ENCODE assay signal across 18 mouse cellular contexts in the genomic region with DNA sequence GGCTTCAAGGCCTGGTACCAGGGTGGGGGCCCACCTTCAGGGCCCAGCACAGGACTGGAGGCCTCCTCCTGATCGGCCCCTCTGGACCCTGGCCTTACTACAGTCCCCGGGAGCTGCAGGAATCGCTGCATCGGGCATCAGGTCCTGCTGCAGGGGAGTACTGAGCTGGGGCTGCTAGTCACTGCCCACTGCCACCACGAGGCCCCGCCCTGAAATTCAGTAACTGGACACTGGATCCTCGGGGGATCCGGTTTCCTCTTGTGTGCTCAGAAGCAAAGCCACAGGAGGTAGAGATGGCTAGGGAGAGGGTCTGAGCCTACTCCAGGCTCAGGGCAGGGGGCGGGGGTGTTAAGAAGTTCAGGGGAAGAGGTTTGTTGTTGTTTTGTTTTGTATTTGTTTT. TPM values are rescaled to one million over a fixed set of nuclear protein-coding genes. Genes with fewer than 3 reads are reported as not detected.
A peak's percentile ranks its signal among the peaks of the same experiment; 100 is the strongest.
DNase-seq lines count a peak whose midpoint lies in the region; ATAC-seq lines count a peak whose summit lies in the region.
"Had no signal": no experiment of that assay in that cellular context is flagged by ENCODE, and none has a peak within 500 bp of the region (broad histone marks: within the 10 kb centered on the region; RNA-seq: fewer than 3 reads in every experiment).

No protein-coding gene starts in this region.

- H3K4me1 ChIP-seq in kidney, embryonic 15.5 days: peaks cover 16% of the 10 kb centered on the region
- no peaks in the 10 kb centered on the region for H3K4me1 ChIP-seq in embryonic facial prominence, embryonic 11.5 days (ENCODE audit: control insufficient read depth, insufficient read depth, low read length)
- H3K4me1 ChIP-seq: intestine, embryonic 15.5 days had no signal

- no peaks in the 10 kb centered on the region for H3K36me3 ChIP-seq in kidney, embryonic 15.5 days
- no peaks in the 10 kb centered on the region for H3K36me3 ChIP-seq in embryonic facial prominence, embryonic 11.5 days (replicated peaks; ENCODE audit: control insufficient read depth, insufficient read depth, low read depth, low read length)
- H3K36me3 ChIP-seq: intestine, embryonic 15.5 days; liver, embryonic 12.5 days had no signal

- H3K9me3 ChIP-seq in kidney, embryonic 15.5 days (replicated peaks): no peaks in the 10 kb centered on the region
- no peaks in the 10 kb centered on the region for H3K9me3 ChIP-seq in embryonic facial prominence, embryonic 11.5 days (replicated peaks; ENCODE audit: control insufficient read depth, low read length)
- H3K9me3 ChIP-seq: intestine, embryonic 15.5 days; liver, embryonic 12.5 days had no signal

- no peak overlapping the region for H3K4me3 ChIP-seq in kidney, embryonic 15.5 days (replicated peaks)
- no peak overlapping the region for H3K4me3 ChIP-seq in embryonic facial prominence, embryonic 11.5 days (ENCODE audit: low read depth, low read length)
- H3K4me3 ChIP-seq: intestine, embryonic 15.5 days; layer of hippocampus, adult 2 months; liver, embryonic 12.5 days had no signal

- 0 out of 2 replicates have a peak, but pooled peaks have one; percentile 49 for ATAC-seq in kidney, embryonic 15.5 days (replicated peaks; ENCODE audit: low FRiP score)
- no peak for ATAC-seq in embryonic facial prominence, embryonic 11.5 days (replicated peaks; ENCODE audit: insufficient number of reproducible peaks, low FRiP score, low TSS enrichment, low read depth)
- ATAC-seq: forebrain, postnatal 0 days; intestine, embryonic 15.5 days; liver, embryonic 12.5 days; lung, postnatal 0 days had no signal

- no peak for DNase-seq in kidney, postnatal 25 days
- DNase-seq in 3134 (ENCODE audit: extremely low read depth, insufficient read length, low spot score) (peak; percentile 53), 3T3-L1 (ENCODE audit: low read depth, low spot score) (peak; percentile 56)
- peak; percentile 44 for DNase-seq in embryonic facial prominence, embryonic 11.5 days (ENCODE audit: low spot score)
- no peak for DNase-seq in cerebellum, adult 11-12 months
- no peak for DNase-seq in left cerebral cortex, adult 9 months (ENCODE audit: low spot score in 2 of 2)
- DNase-seq in ovary, adult 18-20 months (ENCODE audit: low spot score): no peak
- DNase-seq: adrenal gland, postnatal 14 days; cerebellum, postnatal 14 days; forebrain, postnatal 0 days; gastrocnemius, postnatal 14 days had no signal

- peaks cover 21% of the 10 kb centered on the region for H3K27me3 ChIP-seq in kidney, embryonic 15.5 days
- peaks cover 4% of the 10 kb centered on the region; the same call in 1 of the 2 replicates for H3K27me3 ChIP-seq in embryonic facial prominence, embryonic 11.5 days (ENCODE audit: control insufficient read depth, insufficient read depth, low read length)
- H3K27me3 ChIP-seq: intestine, embryonic 15.5 days had no signal

- H3K9ac ChIP-seq in kidney, embryonic 15.5 days: no peak overlapping the region
- H3K9ac ChIP-seq in embryonic facial prominence, embryonic 11.5 days (replicated peaks; ENCODE audit: low read length): no peak overlapping the region
- H3K9ac ChIP-seq: forebrain, postnatal 0 days; intestine, embryonic 15.5 days; liver, embryonic 12.5 days had no signal

- no peak overlapping the region for H3K27ac ChIP-seq in kidney, embryonic 15.5 days
- no peak overlapping the region for H3K27ac ChIP-seq in embryonic facial prominence, embryonic 11.5 days (replicated peaks; ENCODE audit: low read depth, low read length)
- H3K27ac ChIP-seq: intestine, embryonic 15.5 days; layer of hippocampus, adult 2 months; liver, embryonic 12.5 days had no signal

- 7% methylated on average over 9 of the region's 9 CpGs for WGBS in kidney, embryonic 15.5 days
- WGBS in embryonic facial prominence, embryonic 11.5 days: 7% methylated on average over 9 of the region's 9 CpGs

- no peak overlapping the region for H3K4me2 ChIP-seq in kidney, embryonic 15.5 days
- no peak overlapping the region for H3K4me2 ChIP-seq in embryonic facial prominence, embryonic 11.5 days (ENCODE audit: low read depth, low read length)
- H3K4me2 ChIP-seq: intestine, embryonic 15.5 days; liver, embryonic 12.5 days had no signal

RNA-seq across cellular contexts. Expression of a gene that starts 4.1 kb away (rescaled TPM):
- 1.2 and 2.6 TPM in 2 replicates for polyA plus RNA-seq in kidney, embryonic 15.5 days (2015; fragmentation: Nextera tagmentation; extraction: Ambion mirVana)
- 8.1 and 12.6 TPM in 2 replicates for polyA plus RNA-seq in embryonic facial prominence, embryonic 11.5 days (2014; fragmentation: Nextera tagmentation; extraction: Ambion mirVana)

RNA-seq across cellular contexts. Expression of a gene that starts 8.4 kb away (rescaled TPM):
- not detected in 2 replicates for polyA plus RNA-seq in kidney, embryonic 15.5 days (2015; fragmentation: Nextera tagmentation; extraction: Ambion mirVana)
- 0.36 TPM in 1 of 2 replicates, not detected in the other for polyA plus RNA-seq in embryonic facial prominence, embryonic 11.5 days (2014; fragmentation: Nextera tagmentation; extraction: Ambion mirVana)
- polyA plus RNA-seq: forebrain, postnatal 0 days; heart, embryonic 16.5 days; intestine, embryonic 15.5 days; liver, embryonic 12.5 days; lung, postnatal 0 days; neural tube, embryonic 14.5 days had no signal

RNA-seq across cellular contexts. Expression of a gene that starts 34.4 kb away (rescaled TPM):
- 0.87 and 1.9 TPM in 2 replicates for polyA plus RNA-seq in kidney, embryonic 15.5 days (2015; fragmentation: Nextera tagmentation; extraction: Ambion mirVana)
- polyA plus RNA-seq in embryonic facial prominence, embryonic 11.5 days (2014; fragmentation: Nextera tagmentation; extraction: Ambion mirVana): 1.0 and 2.6 TPM in 2 replicates

Comparison
In these comparisons a context has a peak if more than half of its experiments do, and no peak if none do; other contexts are left out.
1. DNase-seq: peak in 3134 (single experiment), 3T3-L1 (single experiment) and embryonic facial prominence, embryonic 11.5 days (single experiment); none in kidney, postnatal 25 days (0 of 2), cerebellum, adult 11-12 months (single experiment), left cerebral cortex, adult 9 months (0 of 2) and ovary, adult 18-20 months (single experiment).